Mouse (Mus musculus) thymus, adult 2 months (tissue): ENCODE measurements around the gene Nfkb1. TPM values are rescaled to one million over a fixed set of nuclear protein-coding genes. Genes with fewer than 3 reads are reported as not detected.

Source experiments
- DNase-seq: peaks from one replicate; pipeline ENCODE4 v3.0.0; 2021
- H3K27ac ChIP-seq: fragments of 200-500 bp; 2 replicates; pipeline ENCODE4 v1.5.1; 2012; ENCODE audit warnings: low read length, control low read depth; ENCODE audit not compliant: control insufficient read depth, insufficient read depth
- H3K27me3 ChIP-seq: fragments of 200-500 bp; 2 replicates; pipeline ENCODE4 v1.6.1; 2012; ENCODE audit warnings: mild to moderate bottlenecking, low read length, moderate library complexity, mixed read lengths; ENCODE audit not compliant: control insufficient read depth, insufficient read depth
- H3K36me3 ChIP-seq: fragments of 200-500 bp; 2 replicates; pipeline ENCODE4 v1.6.1; 2012; ENCODE audit warnings: mild to moderate bottlenecking, low read length, moderate library complexity; ENCODE audit not compliant: control insufficient read depth, insufficient read depth
- H3K4me1 ChIP-seq: fragments of 200-500 bp; replicated peaks from 2 replicates; pipeline ENCODE4 v1.6.1; 2012; ENCODE audit warnings: low read length; ENCODE audit not compliant: control insufficient read depth, insufficient read depth
- H3K4me3 ChIP-seq: fragments of 200-500 bp; 2 replicates; pipeline ENCODE4 v1.5.1; 2012; ENCODE audit warnings: mild to moderate bottlenecking, low read length, control low read depth, moderate library complexity; ENCODE audit not compliant: control insufficient read depth, insufficient read depth
- CTCF ChIP-seq: fragments of 200-500 bp; IDR thresholded peaks from 2 replicates; pipeline ENCODE4 v1.5.1; 2012; ENCODE audit warnings: mild to moderate bottlenecking, control low read depth, low read length, moderate library complexity, borderline replicate concordance; ENCODE audit not compliant: control insufficient read depth, poor library complexity, insufficient read depth; ENCODE audit errors: extremely low read depth
- POLR2A ChIP-seq: fragments of 200-500 bp; IDR thresholded peaks from 2 replicates; pipeline ENCODE4 v1.6.1; 2012; ENCODE audit warnings: mild to moderate bottlenecking, low read length, control low read depth, moderate library complexity; ENCODE audit not compliant: control insufficient read depth, poor library complexity, insufficient read depth; ENCODE audit errors: extremely low read depth
- WGBS: fragments of 180-500 bp; shearing (Covaris S2); methylation state at CpG from one replicate; pipeline ENCODE4 v1.1.7; 2018; 5-methylcytosine and 5-hydroxymethylcytosine counted together
- polyA plus RNA-seq: library from polyadenylated mRNA; depleted of rRNA; stranded (reverse); fragments of >200 nt; gene quantifications from 2 replicates; pipeline ENCODE4 v1.2.3, GENCODE M21; 2012

Gene Nfkb1
- polyA plus RNA-seq, 1 experiment: 159 TPM

GRCm38 (mm10) chr3:135614376-135614775 lies 77.0 kb downstream of the Nfkb1 start:
- peaks cover 39% of the 10 kb centered on the region for H3K36me3 ChIP-seq
- H3K27me3 ChIP-seq: no peaks in the 10 kb centered on the region
- DNase-seq: no peak
- WGBS: 71% methylated on average over 3 of the region's 3 CpGs
- TF ChIP-seq POLR2A (no peak), CTCF (no peak)
- H3K27ac ChIP-seq: no peak overlapping the region
- H3K4me3 ChIP-seq: no peak overlapping the region
- H3K4me1 ChIP-seq: peaks cover 4% of the 10 kb centered on the region

DNA sequence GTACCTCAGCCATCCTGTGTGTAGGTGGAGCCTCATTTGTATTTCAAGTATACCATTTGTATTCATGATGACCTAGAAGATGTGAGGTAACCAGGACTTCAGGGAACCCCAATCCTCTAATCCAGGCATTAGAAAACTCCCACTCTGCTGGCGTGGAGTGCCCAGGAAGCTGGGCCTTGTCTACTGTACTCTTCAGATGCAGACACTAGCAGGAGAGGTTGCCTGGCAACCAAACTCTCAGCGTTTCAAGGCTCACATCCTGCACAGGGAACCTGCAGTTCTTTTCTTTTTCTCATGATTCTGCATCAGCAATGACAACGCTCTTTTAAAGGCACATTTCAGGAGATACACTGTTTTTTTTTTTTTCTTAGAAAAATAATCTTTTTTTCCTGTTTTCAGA lies 81.1 kb downstream of the Nfkb1 start:
- Histone ChIP-seq H3K4me1 (peaks cover 16% of the 10 kb centered on the region), H3K4me3 (no peak overlapping the region), H3K36me3 (peaks cover 20% of the 10 kb centered on the region), H3K27me3 (no peaks in the 10 kb centered on the region), H3K27ac (no peak overlapping the region)
- TF ChIP-seq POLR2A (no peak), CTCF (no peak)
- DNase-seq: no peak
- WGBS: 13% methylated on average over 3 of the region's 3 CpGs

DNA sequence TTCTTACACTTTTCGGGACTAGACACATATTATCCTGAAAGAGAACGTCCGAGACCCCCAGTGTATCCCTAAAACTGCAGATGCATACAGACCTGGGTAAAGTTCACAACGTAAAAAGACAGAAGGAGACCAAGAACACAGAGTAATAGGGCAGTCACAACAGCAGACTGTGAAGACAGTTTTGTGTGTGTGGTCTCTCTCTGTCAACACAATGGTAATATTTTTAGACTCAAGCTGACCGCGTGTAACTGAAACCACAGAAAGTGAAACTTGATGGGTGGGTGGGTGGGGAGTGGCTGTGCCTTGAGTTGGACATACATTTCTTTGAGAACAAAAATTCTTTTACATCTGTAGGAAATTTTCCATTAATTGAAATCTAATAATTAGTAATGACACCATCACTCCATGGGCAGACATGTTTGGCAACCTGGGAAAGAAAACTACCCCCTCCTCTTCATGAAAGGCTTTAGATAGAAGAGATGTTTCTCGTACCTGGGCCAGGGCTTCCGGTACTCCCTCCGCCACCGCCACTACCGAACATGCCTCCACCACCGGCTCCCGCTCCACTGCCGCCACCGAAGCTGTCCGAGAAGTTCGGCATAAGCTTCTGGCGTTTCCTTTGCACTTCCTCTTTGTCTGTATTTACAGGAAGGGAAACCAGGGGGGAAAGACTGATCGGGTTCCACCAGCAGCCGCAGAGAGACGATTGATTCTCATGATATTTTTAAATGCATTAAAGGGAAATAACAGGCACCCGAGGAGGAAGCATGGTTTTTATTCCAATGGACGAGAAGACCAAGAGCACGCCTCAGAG lies 83.5 kb downstream of the Nfkb1 start:
- 4% methylated on average over 24 of the region's 24 CpGs for whole genome bisulfite sequencing
- TF ChIP-seq CTCF: no peak
- TF ChIP-seq POLR2A: no peak
- H3K27me3 ChIP-seq: no peaks in the 10 kb centered on the region
- H3K4me1 ChIP-seq: peaks cover 33% of the 10 kb centered on the region
- DNase-seq: peak; percentile 48
- H3K36me3 ChIP-seq: peaks cover 12% of the 10 kb centered on the region
- H3K27ac ChIP-seq: peak overlapping the region; percentile 46; the same call in 1 of the 2 replicates
- peak overlapping the region; percentile 55 for H3K4me3 ChIP-seq

DNA sequence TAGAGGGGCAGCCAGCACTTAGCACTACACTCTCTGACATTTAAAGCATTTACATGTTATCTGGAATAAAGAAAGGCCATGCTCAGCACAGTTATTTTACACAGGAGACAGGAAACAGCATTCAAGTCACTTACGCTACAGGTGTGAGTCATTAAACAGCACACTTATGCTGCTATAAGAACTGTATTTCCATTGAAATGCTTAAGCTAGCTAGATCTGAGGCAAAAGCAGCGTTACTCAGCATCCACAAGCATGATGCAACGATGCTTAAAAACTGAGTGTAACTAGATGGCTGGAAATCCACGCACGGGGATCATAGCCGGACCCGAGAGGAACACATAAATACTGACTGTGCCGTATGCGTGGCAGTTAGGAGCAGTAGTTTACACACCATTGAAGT lies 84.3 kb downstream of the Nfkb1 start:
- Histone ChIP-seq H3K4me1 (peaks cover 40% of the 10 kb centered on the region), H3K27ac (peak overlapping the region; percentile 40; the same call in 1 of the 2 replicates), H3K36me3 (peaks cover 4% of the 10 kb centered on the region; the same call in 1 of the 2 replicates), H3K4me3 (no peak overlapping the region), H3K27me3 (no peaks in the 10 kb centered on the region)
- 7% methylated on average over 9 of the region's 9 CpGs for WGBS
- TF ChIP-seq CTCF (no peak), POLR2A (no peak)
- no peak for DNase-seq

- DNase-seq: no peak
- Histone ChIP-seq H3K4me1 (peaks cover 43% of the 10 kb centered on the region), H3K36me3 (0 out of 2 replicates have a peak, but pooled peaks cover 4% of the 10 kb centered on the region), H3K27me3 (no peaks in the 10 kb centered on the region), H3K27ac (peak overlapping the region; percentile 1; the same call in 1 of the 2 replicates), H3K4me3 (no peak overlapping the region)
- TF ChIP-seq CTCF (no peak), POLR2A (no peak)
- 81% methylated on average over 8 of the region's 8 CpGs for WGBS
Observed at GRCm38 (mm10) chr3:135606592-135606991, 84.8 kb downstream of the Nfkb1 start.

DNA sequence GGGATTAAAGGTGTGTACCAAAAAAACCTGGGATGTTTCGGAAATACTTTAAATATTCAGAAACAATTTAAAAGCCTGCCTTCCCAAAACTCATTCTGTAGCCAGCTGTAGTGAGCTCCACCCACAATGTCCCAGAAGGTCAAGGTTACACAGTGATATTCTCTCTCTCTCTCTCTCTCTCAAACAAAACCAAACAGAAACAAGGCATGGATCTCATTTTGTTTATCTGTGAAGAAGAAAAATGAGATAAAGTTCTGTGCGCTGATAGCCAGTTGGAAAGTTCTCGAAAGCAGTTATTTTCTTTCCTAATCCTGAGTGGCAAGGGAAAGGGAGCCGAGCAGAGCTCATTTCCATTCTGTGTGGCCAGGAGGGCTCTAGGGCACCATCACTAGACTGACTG lies 85.9 kb downstream of the Nfkb1 start:
- no peak overlapping the region for H3K4me3 ChIP-seq
- WGBS: 95% methylated on average over 4 of the region's 4 CpGs
- no peak overlapping the region for H3K27ac ChIP-seq
- no peaks in the 10 kb centered on the region for H3K27me3 ChIP-seq
- H3K36me3 ChIP-seq: 0 out of 2 replicates have a peak, but pooled peaks cover 4% of the 10 kb centered on the region
- H3K4me1 ChIP-seq: peaks cover 40% of the 10 kb centered on the region
- TF ChIP-seq POLR2A: no peak
- no peak for TF ChIP-seq CTCF
- no peak for DNase-seq

- no peaks in the 10 kb centered on the region for H3K27me3 ChIP-seq
- WGBS: 52% methylated on average over 10 of the region's 10 CpGs
- no peak for DNase-seq
- peaks cover 43% of the 10 kb centered on the region for H3K4me1 ChIP-seq
- H3K36me3 ChIP-seq: 0 out of 2 replicates have a peak, but pooled peaks cover 4% of the 10 kb centered on the region
- peak overlapping the region; percentile 26; the same call in 1 of the 2 replicates for H3K27ac ChIP-seq
- no peak overlapping the region for H3K4me3 ChIP-seq
- no peak for TF ChIP-seq POLR2A
- 0 out of 2 replicates have a peak, but pooled peaks have one; percentile 28 for TF ChIP-seq CTCF
Observed at GRCm38 (mm10) chr3:135604626-135605417, 86.5 kb downstream of the Nfkb1 start.
